Mouse (Mus musculus): Measurements from ENCODE around the gene Ralgds. TPM values are rescaled to one million over a fixed set of nuclear protein-coding genes. Genes with fewer than 3 reads are reported as not detected.

The Ralgds gene
- polyA plus RNA-seq, 1 experiment: 36.9 TPM

GRCm38 (mm10) chr2:28576815-28577214, 63.9 kb downstream of the Ralgds start:
- Histone ChIP-seq H3K4me3 (ENCODE audit: insufficient read depth, low read length) (no peak overlapping the region), H3K27ac (ENCODE audit: insufficient read depth, low read length) (no peak overlapping the region), H3K4me1 (ENCODE audit: control insufficient read depth, insufficient read depth, low read length) (no peaks in the 10 kb centered on the region)
- TF ChIP-seq POLR2A (IDR thresholded peaks at IDR 0.05; ENCODE audit: low read depth, low read length) (no peak), CTCF (IDR thresholded peaks at IDR 0.05; ENCODE audit: borderline replicate concordance, insufficient read depth, low read length) (no peak)

GRCm38 (mm10) chr2:28578003-28578402, 65.1 kb downstream of the Ralgds start:
- Histone ChIP-seq H3K4me3 (ENCODE audit: insufficient read depth, low read length) (no peak overlapping the region), H3K4me1 (ENCODE audit: control insufficient read depth, insufficient read depth, low read length) (no peaks in the 10 kb centered on the region), H3K27ac (ENCODE audit: insufficient read depth, low read length) (no peak overlapping the region)
- TF ChIP-seq POLR2A (IDR thresholded peaks at IDR 0.05; ENCODE audit: low read depth, low read length) (no peak), CTCF (IDR thresholded peaks at IDR 0.05; ENCODE audit: borderline replicate concordance, insufficient read depth, low read length) (no peak)

GRCm38 (mm10) chr2:28582647-28583353, 69.9 kb downstream of the Ralgds start:
- peak overlapping the region; percentile 77 for H3K4me3 ChIP-seq (ENCODE audit: insufficient read depth, low read length)
- peak overlapping the region; percentile 65 for H3K27ac ChIP-seq (ENCODE audit: insufficient read depth, low read length)
- TF ChIP-seq POLR2A (IDR thresholded peaks at IDR 0.05; ENCODE audit: low read depth, low read length) (peak; percentile 60; the same call in 1 of the 2 replicates), CTCF (IDR thresholded peaks at IDR 0.05; ENCODE audit: borderline replicate concordance, insufficient read depth, low read length) (no peak)
- no peaks in the 10 kb centered on the region for H3K4me1 ChIP-seq (ENCODE audit: control insufficient read depth, insufficient read depth, low read length)

- Histone ChIP-seq H3K4me1 (ENCODE audit: control insufficient read depth, insufficient read depth, low read length) (no peaks in the 10 kb centered on the region), H3K4me3 (ENCODE audit: insufficient read depth, low read length) (peak within 1 kb of the TSS; percentile 77), H3K27ac (ENCODE audit: insufficient read depth, low read length) (peak within 1 kb of the TSS; percentile 65)
- TF ChIP-seq POLR2A (IDR thresholded peaks at IDR 0.05; ENCODE audit: low read depth, low read length): no peak
Measured at GRCm38 (mm10) chr2:28583651-28584050, 70.7 kb downstream of the Ralgds start, which contains the start of gene Gtf3c5. Gene Gtf3c5, minus strand, starts transcription at chr2:28583751.

GRCm38 (mm10) chr2:28585043-28585571, 72.2 kb downstream of the Ralgds start:
- Histone ChIP-seq H3K4me1 (ENCODE audit: control insufficient read depth, insufficient read depth, low read length) (no peaks in the 10 kb centered on the region), H3K27ac (ENCODE audit: insufficient read depth, low read length) (no peak overlapping the region), H3K4me3 (ENCODE audit: insufficient read depth, low read length) (no peak overlapping the region)
- TF ChIP-seq POLR2A (IDR thresholded peaks at IDR 0.05; ENCODE audit: low read depth, low read length) (no peak), CTCF (IDR thresholded peaks at IDR 0.05; ENCODE audit: borderline replicate concordance, insufficient read depth, low read length) (peak; percentile 99)

GRCm38 (mm10) chr2:28585730-28586129, 72.8 kb downstream of the Ralgds start:
- H3K27ac ChIP-seq (ENCODE audit: insufficient read depth, low read length): no peak overlapping the region
- H3K4me1 ChIP-seq (ENCODE audit: control insufficient read depth, insufficient read depth, low read length): no peaks in the 10 kb centered on the region
- no peak overlapping the region for H3K4me3 ChIP-seq (ENCODE audit: insufficient read depth, low read length)
- no peak for TF ChIP-seq CTCF (IDR thresholded peaks at IDR 0.05; ENCODE audit: borderline replicate concordance, insufficient read depth, low read length)
- no peak for TF ChIP-seq POLR2A (IDR thresholded peaks at IDR 0.05; ENCODE audit: low read depth, low read length)

GRCm38 (mm10) chr2:28588574-28588973, 75.6 kb downstream of the Ralgds start:
- no peak overlapping the region for H3K4me3 ChIP-seq (ENCODE audit: insufficient read depth, low read length)
- H3K27ac ChIP-seq (ENCODE audit: insufficient read depth, low read length): no peak overlapping the region
- TF ChIP-seq POLR2A (IDR thresholded peaks at IDR 0.05; ENCODE audit: low read depth, low read length) (no peak), CTCF (IDR thresholded peaks at IDR 0.05; ENCODE audit: borderline replicate concordance, insufficient read depth, low read length) (no peak)
- H3K4me1 ChIP-seq (ENCODE audit: control insufficient read depth, insufficient read depth, low read length): peaks cover 3% of the 10 kb centered on the region; the same call in 1 of the 2 replicates

- TF ChIP-seq POLR2A (IDR thresholded peaks at IDR 0.05; ENCODE audit: low read depth, low read length) (no peak), CTCF (IDR thresholded peaks at IDR 0.05; ENCODE audit: borderline replicate concordance, insufficient read depth, low read length) (no peak)
Measured at GRCm38 (mm10) chr2:28591479-28591878, 78.6 kb downstream of the Ralgds start.

GRCm38 (mm10) chr2:28592809-28593208, 79.9 kb downstream of the Ralgds start:
- Histone ChIP-seq H3K4me1 (ENCODE audit: control insufficient read depth, insufficient read depth, low read length) (peaks cover 3% of the 10 kb centered on the region; the same call in 1 of the 2 replicates), H3K27ac (ENCODE audit: insufficient read depth, low read length) (no peak overlapping the region), H3K4me3 (ENCODE audit: insufficient read depth, low read length) (no peak overlapping the region)
- TF ChIP-seq CTCF (IDR thresholded peaks at IDR 0.05; ENCODE audit: borderline replicate concordance, insufficient read depth, low read length) (peak; percentile 90), POLR2A (IDR thresholded peaks at IDR 0.05; ENCODE audit: low read depth, low read length) (no peak)

More at GRCm38 (mm10) chr2:28591479-28591878, 78.6 kb downstream of the Ralgds start:
- Histone ChIP-seq H3K4me3 (ENCODE audit: insufficient read depth, low read length) (no peak overlapping the region), H3K27ac (ENCODE audit: insufficient read depth, low read length) (no peak overlapping the region), H3K4me1 (ENCODE audit: control insufficient read depth, insufficient read depth, low read length) (peaks cover 3% of the 10 kb centered on the region; the same call in 1 of the 2 replicates)

GRCm38 (mm10) chr2:28596021-28596420, 83.1 kb downstream of the Ralgds start:
- Histone ChIP-seq H3K4me3 (ENCODE audit: insufficient read depth, low read length) (no peak overlapping the region), H3K27ac (ENCODE audit: insufficient read depth, low read length) (no peak overlapping the region), H3K4me1 (ENCODE audit: control insufficient read depth, insufficient read depth, low read length) (peaks cover 3% of the 10 kb centered on the region; the same call in 1 of the 2 replicates)
- TF ChIP-seq CTCF (IDR thresholded peaks at IDR 0.05; ENCODE audit: borderline replicate concordance, insufficient read depth, low read length) (no peak), POLR2A (IDR thresholded peaks at IDR 0.05; ENCODE audit: low read depth, low read length) (no peak)
